Mouse (Mus musculus): Measurements from ENCODE around the gene Cc2d1a. TPM values are rescaled to one million over a fixed set of nuclear protein-coding genes. Genes with fewer than 3 reads are reported as not detected.
A peak's percentile ranks its signal among the peaks of the same experiment; 100 is the strongest.

The Cc2d1a gene
- 17.7 and 20.0 TPM in 2 replicates for polyA plus RNA-seq (2011; ENCODE audit: insufficient read length, low read depth, missing spikeins)

DNA sequence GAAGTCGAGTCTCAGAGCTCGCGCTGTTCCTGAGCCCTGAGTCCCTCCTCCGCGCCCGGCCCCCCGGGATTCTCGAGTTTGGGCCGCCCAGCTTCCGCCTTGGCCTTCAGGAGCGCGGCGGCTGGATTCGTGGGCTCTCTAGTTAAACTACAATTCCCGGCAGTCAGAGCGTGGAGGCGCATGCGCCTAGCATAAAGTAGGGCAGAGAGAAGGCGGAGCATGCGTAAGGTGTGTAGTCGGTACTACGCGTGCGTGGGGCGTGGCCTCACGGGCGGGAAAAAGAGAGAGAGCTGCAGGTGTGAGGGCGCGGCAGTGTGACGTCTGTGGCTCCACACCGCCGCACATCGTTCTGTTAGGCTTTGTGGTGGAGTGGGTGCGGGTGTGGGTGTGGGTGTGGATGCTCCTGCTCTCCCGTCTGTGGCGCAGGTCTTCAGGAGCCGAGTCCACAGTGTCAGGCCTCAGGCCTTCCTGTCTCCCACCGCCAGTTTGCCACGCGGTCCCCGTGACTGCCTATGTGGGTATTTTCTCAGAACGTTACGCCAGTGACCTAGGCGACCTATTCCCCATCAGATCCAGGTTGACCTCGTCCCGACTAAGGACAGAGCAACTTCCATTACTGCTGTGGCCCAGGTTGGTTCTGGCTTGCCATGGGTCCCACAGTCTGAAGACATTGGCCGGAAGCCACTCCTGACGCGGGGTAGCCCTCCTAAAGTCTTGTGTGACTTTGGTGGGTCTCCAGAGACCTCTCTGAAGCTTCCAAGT lies at the start of gene Cc2d1a, which contains the start of gene 4930432K21Rik:
Gene Cc2d1a (minus strand): TSS at position 168 of the 762 bp plus-strand sequence.
Gene 4930432K21Rik (plus strand): TSS at position 257 of the 762 bp plus-strand sequence.
- peak within 1 kb of the TSS; percentile 78 for H3K4me3 ChIP-seq (ENCODE audit: insufficient read depth, low read length)
- H3K4me1 ChIP-seq (ENCODE audit: control insufficient read depth, insufficient read depth, low read length), result no peaks in the 10 kb centered on the region
- no peak within 1 kb of the TSS for H3K27ac ChIP-seq (ENCODE audit: insufficient read depth, low read length)
- TF ChIP-seq CTCF (IDR thresholded peaks at IDR 0.05; ENCODE audit: borderline replicate concordance, insufficient read depth, low read length) (no peak), POLR2A (IDR thresholded peaks at IDR 0.05; ENCODE audit: low read depth, low read length) (peak; percentile 64)

- H3K4me3 ChIP-seq (ENCODE audit: insufficient read depth, low read length), result peak overlapping the region; percentile 31
- TF ChIP-seq CTCF (IDR thresholded peaks at IDR 0.05; ENCODE audit: borderline replicate concordance, insufficient read depth, low read length) (no peak), POLR2A (IDR thresholded peaks at IDR 0.05; ENCODE audit: low read depth, low read length) (peak; percentile 63)
- H3K4me1 ChIP-seq (ENCODE audit: control insufficient read depth, insufficient read depth, low read length), result peaks cover 5% of the 10 kb centered on the region
- peak overlapping the region; percentile 96 for H3K27ac ChIP-seq (ENCODE audit: insufficient read depth, low read length)
Measured at GRCm38 (mm10) chr8:84197141-84197921, 49.6 kb upstream of the Cc2d1a start.

DNA sequence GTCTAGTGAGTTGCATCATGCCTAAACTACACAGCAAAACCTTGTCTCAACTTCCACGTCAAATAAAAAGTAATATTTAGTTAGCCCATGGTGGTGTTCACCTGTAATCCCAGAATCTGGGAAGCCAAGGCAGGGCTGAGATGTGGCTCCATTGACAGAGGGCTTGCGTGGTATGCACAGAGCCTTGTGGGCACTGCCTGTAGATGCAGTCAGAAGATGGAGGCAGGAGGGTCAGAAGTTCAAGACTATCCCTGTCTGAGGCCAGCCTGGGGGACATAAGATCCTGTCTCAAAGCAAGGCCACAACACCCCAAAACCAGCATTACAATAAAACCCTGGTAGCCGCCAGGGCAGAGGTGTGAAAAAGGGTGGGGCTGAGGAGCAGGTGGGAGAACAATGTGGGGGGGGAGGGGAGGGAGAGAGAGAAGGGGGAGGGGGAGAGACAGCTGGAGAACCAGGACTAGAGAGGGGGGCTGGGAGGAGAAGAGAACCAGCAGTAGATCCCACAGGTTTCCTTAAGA lies 46.5 kb upstream of the Cc2d1a start:
- TF ChIP-seq POLR2A (IDR thresholded peaks at IDR 0.05; ENCODE audit: low read depth, low read length), result no peak
- H3K4me3 ChIP-seq (ENCODE audit: insufficient read depth, low read length), result no peak overlapping the region
- peaks cover 10% of the 10 kb centered on the region for H3K4me1 ChIP-seq (ENCODE audit: control insufficient read depth, insufficient read depth, low read length)
- no peak overlapping the region for H3K27ac ChIP-seq (ENCODE audit: insufficient read depth, low read length)

DNA sequence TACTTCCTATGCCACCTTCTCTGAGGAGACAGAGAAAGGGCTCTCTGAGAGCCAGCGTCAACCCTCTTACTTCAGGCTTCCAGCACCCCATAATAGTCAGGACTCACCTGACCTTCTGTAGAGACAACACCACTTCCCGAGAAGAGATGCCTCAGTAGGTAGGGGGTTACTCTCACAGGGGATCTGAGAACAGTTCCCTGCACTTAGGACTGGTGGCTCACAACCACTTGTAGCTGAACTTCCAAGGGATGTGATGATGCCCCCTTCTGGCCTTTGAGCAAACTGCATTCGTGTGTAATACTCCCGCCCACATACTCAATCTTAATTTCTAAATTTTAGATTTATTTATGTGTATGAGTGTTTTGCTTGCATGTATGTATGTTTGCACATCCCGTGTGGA lies 45.8 kb upstream of the Cc2d1a start:
- Histone ChIP-seq H3K4me1 (ENCODE audit: control insufficient read depth, insufficient read depth, low read length) (peaks cover 5% of the 10 kb centered on the region), H3K4me3 (ENCODE audit: insufficient read depth, low read length) (no peak overlapping the region), H3K27ac (ENCODE audit: insufficient read depth, low read length) (no peak overlapping the region)
- TF ChIP-seq CTCF (IDR thresholded peaks at IDR 0.05; ENCODE audit: borderline replicate concordance, insufficient read depth, low read length) (no peak), POLR2A (IDR thresholded peaks at IDR 0.05; ENCODE audit: low read depth, low read length) (no peak)

GRCm38 (mm10) chr8:84193161-84193560 lies 45.4 kb upstream of the Cc2d1a start:
- no peak overlapping the region for H3K27ac ChIP-seq (ENCODE audit: insufficient read depth, low read length)
- peaks cover 4% of the 10 kb centered on the region; the same call in 1 of the 2 replicates for H3K4me1 ChIP-seq (ENCODE audit: control insufficient read depth, insufficient read depth, low read length)
- H3K4me3 ChIP-seq (ENCODE audit: insufficient read depth, low read length), result no peak overlapping the region
- TF ChIP-seq POLR2A (IDR thresholded peaks at IDR 0.05; ENCODE audit: low read depth, low read length), result no peak
- TF ChIP-seq CTCF (IDR thresholded peaks at IDR 0.05; ENCODE audit: borderline replicate concordance, insufficient read depth, low read length), result no peak

DNA sequence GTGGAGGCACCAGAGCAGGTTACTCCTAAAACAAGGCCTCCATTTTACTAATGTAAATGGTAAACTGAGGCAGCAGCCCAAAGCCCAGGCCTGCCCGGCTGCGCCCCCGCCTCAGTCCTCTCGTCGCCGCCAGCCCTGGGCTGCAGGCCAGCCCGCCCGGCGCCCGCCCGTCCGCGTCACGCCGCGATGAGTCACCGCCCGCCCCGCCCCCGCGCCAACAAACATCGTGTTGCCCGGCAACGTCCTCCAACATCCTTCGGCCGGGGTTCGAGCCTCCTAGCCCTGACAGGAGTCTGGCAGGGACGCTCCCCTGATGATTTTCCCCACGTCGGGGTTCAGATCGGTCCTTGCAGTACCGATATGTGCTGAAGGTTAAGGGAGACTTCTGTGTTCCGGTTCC lies 44.8 kb upstream of the Cc2d1a start:
- H3K4me3 ChIP-seq (ENCODE audit: insufficient read depth, low read length), result no peak overlapping the region
- H3K4me1 ChIP-seq (ENCODE audit: control insufficient read depth, insufficient read depth, low read length), result peaks cover 4% of the 10 kb centered on the region; the same call in 1 of the 2 replicates
- TF ChIP-seq POLR2A (IDR thresholded peaks at IDR 0.05; ENCODE audit: low read depth, low read length), result no peak
- no peak for TF ChIP-seq CTCF (IDR thresholded peaks at IDR 0.05; ENCODE audit: borderline replicate concordance, insufficient read depth, low read length)
- peak overlapping the region; percentile 89 for H3K27ac ChIP-seq (ENCODE audit: insufficient read depth, low read length)

GRCm38 (mm10) chr8:84192023-84192422 lies 44.3 kb upstream of the Cc2d1a start:
- no peak for TF ChIP-seq CTCF (IDR thresholded peaks at IDR 0.05; ENCODE audit: borderline replicate concordance, insufficient read depth, low read length)
- TF ChIP-seq POLR2A (IDR thresholded peaks at IDR 0.05; ENCODE audit: low read depth, low read length), result no peak; the same call in none of the 2 replicates
- no peak overlapping the region for H3K4me3 ChIP-seq (ENCODE audit: insufficient read depth, low read length)
- H3K4me1 ChIP-seq (ENCODE audit: control insufficient read depth, insufficient read depth, low read length), result peaks cover 4% of the 10 kb centered on the region; the same call in 1 of the 2 replicates
- peak overlapping the region; percentile 89 for H3K27ac ChIP-seq (ENCODE audit: insufficient read depth, low read length)

DNA sequence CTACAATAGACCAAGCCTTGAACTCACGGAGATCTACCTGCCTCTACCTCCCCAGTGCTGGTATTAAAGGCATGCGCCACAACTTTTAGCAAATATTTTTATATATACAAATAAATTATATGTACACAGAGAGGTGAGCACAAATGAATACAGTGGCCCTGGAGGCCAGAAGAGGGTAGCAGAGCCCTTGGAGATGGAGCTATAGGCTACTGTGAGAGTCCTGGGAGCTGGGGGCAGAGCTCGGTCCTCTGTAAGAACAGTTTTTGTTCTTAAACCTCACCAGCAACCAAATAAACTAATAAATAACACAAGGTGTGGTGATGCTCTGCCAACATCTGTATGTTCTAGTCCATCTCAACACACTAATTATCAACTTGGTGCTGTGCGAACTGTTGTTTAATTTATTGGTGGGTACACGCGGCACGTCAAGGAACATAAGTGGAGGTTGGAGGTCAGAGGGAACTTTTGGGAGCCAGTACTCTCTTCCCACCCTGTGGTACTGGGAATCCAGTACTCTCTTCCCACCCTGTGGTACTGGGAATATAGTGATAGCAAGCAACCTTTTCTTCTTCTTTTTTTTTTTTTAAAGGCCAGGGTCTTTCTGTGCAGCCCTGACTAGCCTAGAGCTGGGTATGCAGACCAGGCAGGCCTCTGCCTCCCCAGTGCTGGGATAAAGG lies 42.6 kb upstream of the Cc2d1a start:
- Histone ChIP-seq H3K4me1 (ENCODE audit: control insufficient read depth, insufficient read depth, low read length) (peaks cover 4% of the 10 kb centered on the region; the same call in 1 of the 2 replicates), H3K4me3 (ENCODE audit: insufficient read depth, low read length) (no peak overlapping the region), H3K27ac (ENCODE audit: insufficient read depth, low read length) (no peak overlapping the region; the same call in 1 of the 2 replicates)
- TF ChIP-seq CTCF (IDR thresholded peaks at IDR 0.05; ENCODE audit: borderline replicate concordance, insufficient read depth, low read length), result no peak
- TF ChIP-seq POLR2A (IDR thresholded peaks at IDR 0.05; ENCODE audit: low read depth, low read length), result no peak

- Histone ChIP-seq H3K4me3 (ENCODE audit: insufficient read depth, low read length) (no peak overlapping the region), H3K4me1 (ENCODE audit: control insufficient read depth, insufficient read depth, low read length) (peaks cover 4% of the 10 kb centered on the region; the same call in 1 of the 2 replicates), H3K27ac (ENCODE audit: insufficient read depth, low read length) (peak overlapping the region; percentile 41; the same call in 1 of the 2 replicates)
- TF ChIP-seq POLR2A (IDR thresholded peaks at IDR 0.05; ENCODE audit: low read depth, low read length), result peak; percentile 44; the same call in 1 of the 2 replicates
- no peak for TF ChIP-seq CTCF (IDR thresholded peaks at IDR 0.05; ENCODE audit: borderline replicate concordance, insufficient read depth, low read length)
Measured at GRCm38 (mm10) chr8:84189603-84190002, 41.9 kb upstream of the Cc2d1a start.

Data from embryonic fibroblast, embryonic 13.5 days (primary cell).